ENCODE assay signal across 19 mouse cellular contexts in the genomic region with DNA sequence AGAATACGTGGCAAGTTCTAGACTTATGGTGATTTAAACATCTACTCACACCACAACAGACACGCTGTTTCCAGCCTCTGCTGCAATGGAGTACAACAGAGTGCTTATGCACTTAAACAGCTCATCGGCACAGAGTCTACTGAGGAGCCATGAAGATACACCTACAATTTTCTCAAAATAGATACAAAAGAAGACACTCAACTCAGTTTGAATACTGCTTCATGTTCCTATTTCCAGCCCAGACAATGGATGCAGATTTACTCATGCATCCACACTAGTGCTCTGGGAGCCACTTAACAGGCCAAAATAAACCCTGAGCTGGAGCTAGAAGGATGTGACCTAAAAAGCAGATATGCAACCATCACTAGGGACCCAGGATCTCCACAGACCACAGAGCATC. TPM values are rescaled to one million over a fixed set of nuclear protein-coding genes. Genes with fewer than 3 reads are reported as not detected.
"Had no signal": no experiment of that assay in that cellular context is flagged by ENCODE, and none has a peak within 500 bp of the region (broad histone marks: within the 10 kb centered on the region; RNA-seq: fewer than 3 reads in every experiment).

No protein-coding gene starts in this region.

- DNase-seq: kidney, adult 11 months; kidney, adult 9 months; kidney, postnatal 36 days; lung, adult 2 months; lung, postnatal 4 days; midbrain, embryonic 14.5 days; retina, postnatal 1 day; thymus, adult 18-20 months; thymus, postnatal 14 days had no signal

- H3K27ac ChIP-seq: hindbrain, postnatal 0 days; kidney, postnatal 0 days; limb, embryonic 10.5 days; liver, embryonic 15.5 days; midbrain, embryonic 10.5 days; neural tube, embryonic 15.5 days; stomach, postnatal 0 days had no signal

- ATAC-seq: hindbrain, postnatal 0 days; lung, postnatal 0 days had no signal

- H3K4me3 ChIP-seq: layer of hippocampus, adult 2 months; limb, embryonic 10.5 days; liver, embryonic 15.5 days; midbrain, embryonic 10.5 days; myocyte; neural tube, embryonic 15.5 days had no signal

- H3K4me1 ChIP-seq: limb, embryonic 10.5 days; liver, embryonic 15.5 days; midbrain, embryonic 10.5 days; neural tube, embryonic 15.5 days had no signal

RNA-seq across cellular contexts. Expression of gene Ripk4, which starts 45.3 kb away (rescaled TPM):
- polyA plus RNA-seq: myocyte had no signal
